Mouse (Mus musculus) brain, embryonic 14.5 days (tissue): Measurements from ENCODE around the gene Kif5a.

ENCODE experiments used
- CTCF ChIP-seq: fragments of 200-500 bp; IDR thresholded peaks from 2 replicates; pipeline ENCODE4 v1.5.1; 2012; ENCODE audit warnings: inconsistent platforms, mild to moderate bottlenecking, moderate library complexity, borderline replicate concordance; ENCODE audit not compliant: insufficient read depth, insufficient read length; ENCODE audit errors: extremely low read depth
- POLR2A ChIP-seq: fragments of 200-500 bp; IDR thresholded peaks from 2 replicates; pipeline ENCODE4 v1.6.1; 2012; ENCODE audit warnings: mild to moderate bottlenecking, inconsistent platforms, borderline replicate concordance; ENCODE audit not compliant: poor library complexity, insufficient read depth, insufficient read length, severe bottlenecking; ENCODE audit errors: extremely low read depth

GRCm38 (mm10) chr10:127197505-127198110, 65.5 kb downstream of the Kif5a start:
- TF ChIP-seq CTCF: no peak
- TF ChIP-seq POLR2A: no peak
